Mouse (Mus musculus) midbrain, embryonic 10.5 days (tissue): ENCODE results near the gene Hmcn2. TPM values are rescaled to one million over a fixed set of nuclear protein-coding genes. Genes with fewer than 3 reads are reported as not detected.

Experiments
- DNase-seq: peaks from one replicate; pipeline ENCODE4 v3.0.0-alpha.2; 2017; ENCODE audit warnings: low spot score
- H3K27ac ChIP-seq: fragments of 300-500 bp; sonication (generic); replicated peaks from 2 replicates; pipeline ENCODE4 v1.5.1; 2016; ENCODE audit warnings: mild to moderate bottlenecking
- H3K27me3 ChIP-seq: fragments of 300-500 bp; sonication (generic); 2 replicates; pipeline ENCODE4 v1.6.1; 2016; ENCODE audit warnings: low read depth, mild to moderate bottlenecking; ENCODE audit not compliant: poor library complexity, severe bottlenecking
- H3K36me3 ChIP-seq: fragments of 300-500 bp; sonication (generic); 2 replicates; pipeline ENCODE4 v1.6.1; 2016; ENCODE audit warnings: mild to moderate bottlenecking, moderate library complexity
- H3K4me1 ChIP-seq: fragments of 300-500 bp; sonication (generic); 2 replicates; pipeline ENCODE4 v1.6.1; 2016
- H3K4me3 ChIP-seq: fragments of 300-500 bp; sonication (generic); 2 replicates; pipeline ENCODE4 v1.5.1; 2016; ENCODE audit warnings: mild to moderate bottlenecking, moderate library complexity
- H3K9me3 ChIP-seq: fragments of 300-500 bp; sonication (generic); replicated peaks from 2 replicates; pipeline ENCODE4 v1.6.1; 2016; ENCODE audit warnings: mild to moderate bottlenecking
- WGBS: fragments of 180-500 bp; shearing (Covaris S2); methylation state at CpG from one replicate; pipeline ENCODE4 v1.1.7; 2016; 5-methylcytosine and 5-hydroxymethylcytosine counted together
- polyA plus RNA-seq: library from polyadenylated mRNA; unstranded; fragments of >200 nt; fragmentation: Nextera tagmentation; extraction: Ambion mirVana; gene quantifications from 2 replicates; pipeline ENCODE4 v1.2.1, GENCODE M21; 2016

Gene Hmcn2
- polyA plus RNA-seq, 1 experiment from 2014 or later, result 0.06 TPM

GRCm38 (mm10) chr2:31468857-31469256 is 154.6 kb downstream of the Hmcn2 start:
- no peak for DNase-seq
- Histone ChIP-seq H3K27ac (no peak overlapping the region), H3K9me3 (no peaks in the 10 kb centered on the region), H3K27me3 (peaks cover 71% of the 10 kb centered on the region), H3K4me1 (peaks cover 22% of the 10 kb centered on the region), H3K4me3 (no peak overlapping the region), H3K36me3 (no peaks in the 10 kb centered on the region)
- WGBS, result 69% methylated on average over 7 of the region's 7 CpGs

- H3K4me3 ChIP-seq, result peak overlapping the region; percentile 61
- H3K9me3 ChIP-seq, result no peaks in the 10 kb centered on the region
- peaks cover 65% of the 10 kb centered on the region for H3K27me3 ChIP-seq
- H3K27ac ChIP-seq, result no peak overlapping the region
- H3K36me3 ChIP-seq, result no peaks in the 10 kb centered on the region
- DNase-seq, result no peak
- peaks cover 24% of the 10 kb centered on the region for H3K4me1 ChIP-seq
- 26% methylated on average over 7 of the region's 7 CpGs for WGBS
These were observed 155.3 kb downstream of the Hmcn2 start for GRCm38 (mm10) chr2:31469480-31469879.

- peak; percentile 48 for DNase-seq
- Histone ChIP-seq H3K9me3 (no peaks in the 10 kb centered on the region), H3K36me3 (no peaks in the 10 kb centered on the region), H3K4me3 (peak within 1 kb of the TSS; percentile 61), H3K27me3 (peaks cover 59% of the 10 kb centered on the region), H3K27ac (peak within 1 kb of the TSS; percentile 23; the same call in 1 of the 2 replicates), H3K4me1 (peaks cover 31% of the 10 kb centered on the region)
- WGBS, result 1% methylated on average over 49 of the region's 49 CpGs
These were observed 155.9 kb downstream of the Hmcn2 start, which contains the start of gene Ass1 for GRCm38 (mm10) chr2:31469931-31470682. Gene Ass1, plus strand, starts transcription at chr2:31470207.

GRCm38 (mm10) chr2:31470683-31471385 is 156.6 kb downstream of the Hmcn2 start:
- Histone ChIP-seq H3K27ac (no peak overlapping the region), H3K4me1 (peaks cover 37% of the 10 kb centered on the region), H3K9me3 (no peaks in the 10 kb centered on the region), H3K4me3 (peak overlapping the region; percentile 61), H3K36me3 (no peaks in the 10 kb centered on the region), H3K27me3 (peaks cover 61% of the 10 kb centered on the region)
- 12% methylated on average over 17 of the region's 19 CpGs for WGBS
- no peak for DNase-seq

- no peak overlapping the region for H3K27ac ChIP-seq
- H3K36me3 ChIP-seq, result no peaks in the 10 kb centered on the region
- no peak overlapping the region for H3K4me3 ChIP-seq
- WGBS, result 53% methylated on average over 6 of the region's 6 CpGs
- no peaks in the 10 kb centered on the region for H3K9me3 ChIP-seq
- H3K4me1 ChIP-seq, result peaks cover 44% of the 10 kb centered on the region
- peaks cover 67% of the 10 kb centered on the region for H3K27me3 ChIP-seq
- DNase-seq, result no peak
These were observed 157.4 kb downstream of the Hmcn2 start for GRCm38 (mm10) chr2:31471611-31472010.

GRCm38 (mm10) chr2:31472406-31473065 is 158.3 kb downstream of the Hmcn2 start:
- peak; percentile 54 for DNase-seq
- H3K36me3 ChIP-seq, result no peaks in the 10 kb centered on the region
- no peak overlapping the region for H3K27ac ChIP-seq
- 47% methylated on average over 10 of the region's 10 CpGs for WGBS
- H3K27me3 ChIP-seq, result peaks cover 70% of the 10 kb centered on the region
- peaks cover 48% of the 10 kb centered on the region for H3K4me1 ChIP-seq
- H3K4me3 ChIP-seq, result no peak overlapping the region
- no peaks in the 10 kb centered on the region for H3K9me3 ChIP-seq

- Histone ChIP-seq H3K9me3 (no peaks in the 10 kb centered on the region), H3K27me3 (peaks cover 65% of the 10 kb centered on the region), H3K27ac (no peak overlapping the region), H3K36me3 (no peaks in the 10 kb centered on the region), H3K4me3 (no peak overlapping the region), H3K4me1 (peaks cover 48% of the 10 kb centered on the region)
- WGBS, result 76% methylated on average over 4 of the region's 4 CpGs
- DNase-seq, result no peak
These were observed 159.7 kb downstream of the Hmcn2 start for GRCm38 (mm10) chr2:31473941-31474340.

GRCm38 (mm10) chr2:31474686-31475085 is 160.5 kb downstream of the Hmcn2 start:
- Histone ChIP-seq H3K4me3 (no peak overlapping the region), H3K27me3 (peaks cover 65% of the 10 kb centered on the region), H3K36me3 (no peaks in the 10 kb centered on the region), H3K27ac (peak overlapping the region; percentile 58), H3K4me1 (peaks cover 44% of the 10 kb centered on the region), H3K9me3 (no peaks in the 10 kb centered on the region)
- DNase-seq, result peak; percentile 66
- 62% methylated on average over 5 of the region's 5 CpGs for WGBS

- 70% methylated on average over 10 of the region's 10 CpGs for WGBS
- H3K27me3 ChIP-seq, result peaks cover 60% of the 10 kb centered on the region
These were observed 162.0 kb downstream of the Hmcn2 start for GRCm38 (mm10) chr2:31476107-31476820.

GRCm38 (mm10) chr2:31477234-31478161 is 163.3 kb downstream of the Hmcn2 start:
- Histone ChIP-seq H3K4me1 (peaks cover 26% of the 10 kb centered on the region), H3K27ac (no peak overlapping the region), H3K4me3 (no peak overlapping the region), H3K9me3 (no peaks in the 10 kb centered on the region), H3K36me3 (no peaks in the 10 kb centered on the region), H3K27me3 (peaks cover 60% of the 10 kb centered on the region)
- 79% methylated on average over 12 of the region's 12 CpGs for WGBS
- no peak for DNase-seq

More at GRCm38 (mm10) chr2:31476107-31476820, 162.0 kb downstream of the Hmcn2 start:
- Histone ChIP-seq H3K27ac (0 out of 2 replicates have a peak overlapping the region, but pooled peaks have one; percentile 33), H3K36me3 (no peaks in the 10 kb centered on the region), H3K9me3 (no peaks in the 10 kb centered on the region), H3K4me3 (no peak overlapping the region), H3K4me1 (peaks cover 31% of the 10 kb centered on the region)
- no peak for DNase-seq

GRCm38 (mm10) chr2:31482914-31483575 is 168.8 kb downstream of the Hmcn2 start:
- Histone ChIP-seq H3K36me3 (no peaks in the 10 kb centered on the region), H3K9me3 (no peaks in the 10 kb centered on the region), H3K4me1 (peaks cover 19% of the 10 kb centered on the region), H3K27ac (no peak overlapping the region), H3K27me3 (peaks cover 92% of the 10 kb centered on the region), H3K4me3 (no peak overlapping the region)
- WGBS, result 29% methylated on average over 8 of the region's 8 CpGs
- DNase-seq, result peak; percentile 85
